Mouse (Mus musculus) liver, embryonic 14.5 days (tissue): ENCODE measurements around the gene Abcb11.

Source experiments
- CTCF ChIP-seq: IDR thresholded peaks from 2 replicates; pipeline ENCODE4 v1.5.1; 2016; ENCODE audit warnings: antibody characterized with exemption, low read depth, control low read depth
- EP300 ChIP-seq: IDR thresholded peaks from 2 replicates; pipeline ENCODE4 v1.6.1; 2016; ENCODE audit warnings: antibody characterized with exemption, low read depth

DNA sequence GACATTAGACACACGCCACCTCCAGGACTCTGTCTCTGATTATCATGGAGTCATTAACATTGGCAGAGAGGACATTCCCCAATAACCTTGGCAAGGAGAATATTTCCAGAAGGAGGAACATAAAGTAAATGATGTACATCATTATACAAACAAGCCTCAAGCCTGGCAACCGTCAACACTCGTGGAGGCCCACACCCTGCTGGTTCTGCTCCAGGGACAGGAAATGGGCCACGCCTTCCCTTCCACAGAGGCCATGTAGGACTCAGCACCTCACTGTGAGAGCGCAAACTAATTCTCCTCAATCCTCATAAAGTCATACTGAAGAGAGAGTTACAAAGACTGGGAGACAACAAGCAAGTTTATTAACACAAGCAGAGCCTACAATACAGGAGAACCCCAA is 148.9 kb downstream of the Abcb11 start:
- no peak for TF ChIP-seq CTCF
- TF ChIP-seq EP300 = no peak
